In the genomic region with DNA sequence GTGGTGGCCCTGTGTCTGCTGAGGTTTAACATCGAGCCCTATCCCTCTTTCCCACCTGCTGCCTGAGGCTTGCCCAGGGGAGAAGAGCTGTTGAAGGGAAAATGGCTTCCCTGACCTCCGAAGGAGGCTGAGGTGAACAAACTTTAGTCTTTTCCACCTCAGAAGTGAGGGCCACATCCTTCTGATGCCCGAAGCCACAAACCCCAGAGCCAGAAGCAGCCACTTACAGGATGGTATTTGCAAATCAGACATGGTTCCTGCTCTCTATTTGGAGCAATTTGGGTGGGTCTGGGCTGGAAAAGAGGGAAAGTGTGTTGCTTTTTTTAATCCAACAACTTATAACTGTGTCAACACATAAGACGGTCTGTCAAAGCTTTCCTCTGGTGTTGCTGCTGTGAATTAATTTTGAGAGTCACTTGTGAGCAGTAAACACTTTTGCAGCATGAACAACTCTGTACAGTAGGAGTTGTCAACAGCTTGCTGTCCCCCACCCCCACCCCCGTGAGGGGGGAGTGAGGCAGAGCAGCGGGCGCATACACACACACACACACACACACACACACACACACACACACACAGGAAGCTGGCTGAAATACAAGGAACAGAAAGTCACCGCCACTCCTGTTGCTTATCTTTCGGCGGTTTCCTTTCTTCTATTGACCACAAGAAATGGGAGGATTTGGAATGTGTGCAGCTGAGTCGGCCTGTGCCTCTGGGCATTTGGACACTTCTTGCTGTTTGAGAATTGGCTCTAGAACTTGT, we compare ENCODE assay signal across 8 mouse cellular contexts.
DNase-seq lines count a peak whose midpoint lies in the region; ATAC-seq and TF ChIP-seq lines count a peak whose summit lies in the region.

No protein-coding gene starts in this region.

- H3K9ac ChIP-seq in kidney, embryonic 14.5 days (ENCODE audit: low read depth, low read length) = no peak overlapping the region
- no peak overlapping the region for H3K9ac ChIP-seq in CH12.LX (ENCODE audit: insufficient read depth, low read depth)
- H3K9ac ChIP-seq in embryonic facial prominence, embryonic 13.5 days = no peak overlapping the region

- WGBS in kidney, embryonic 14.5 days = 45% methylated on average over 11 of the region's 11 CpGs
- 26% methylated on average over 11 of the region's 11 CpGs for WGBS in embryonic facial prominence, embryonic 13.5 days

- TF ChIP-seq CTCF in CH12.LX (conservative IDR thresholded peaks at IDR 0.05 in 1 of 2, IDR thresholded peaks at IDR 0.05 in 1 of 2; ENCODE audit: low read depth in 2 of 2, low read length in 2 of 2) = no peak

- no peaks in the 10 kb centered on the region for H3K79me2 ChIP-seq in CH12.LX (replicated peaks; ENCODE audit: control insufficient read depth, extremely low read depth, insufficient read depth, poor library complexity, severe bottlenecking)

- H3K27ac ChIP-seq in kidney, embryonic 14.5 days (ENCODE audit: low read depth, low read length) = no peak overlapping the region
- H3K27ac ChIP-seq in CH12.LX (ENCODE audit: insufficient read depth, low read depth) = no peak overlapping the region
- H3K27ac ChIP-seq in embryonic facial prominence, embryonic 13.5 days = peak overlapping the region; percentile 62; the same call in 1 of the 2 replicates

- TF ChIP-seq RAD21 in CH12.LX (IDR thresholded peaks at IDR 0.05; ENCODE audit: low read depth, low read length) = no peak

- H3K4me2 ChIP-seq in kidney, embryonic 14.5 days (replicated peaks; ENCODE audit: low read depth, low read length) = no peak overlapping the region
- H3K4me2 ChIP-seq in CH12.LX (ENCODE audit: insufficient read depth, low read depth, poor library complexity, severe bottlenecking) = peak overlapping the region; percentile 21; the same call in 1 of the 2 replicates
- H3K4me2 ChIP-seq in embryonic facial prominence, embryonic 13.5 days = peak overlapping the region; percentile 14; the same call in 1 of the 2 replicates

- no peaks in the 10 kb centered on the region for H3K9me3 ChIP-seq in kidney, embryonic 14.5 days (ENCODE audit: control insufficient read depth, low read length)
- H3K9me3 ChIP-seq in CH12.LX (replicated peaks; ENCODE audit: low read length) = no peaks in the 10 kb centered on the region
- no peaks in the 10 kb centered on the region for H3K9me3 ChIP-seq in embryonic facial prominence, embryonic 13.5 days

- in situ Hi-C loops in CH12.LX (cut with MboI; ENCODE audit: low pct_ligation_motif_present, low pct_unique_long_range_greater_than_20kb, low sequenced_read_pairs) = no loop called here

- intact Hi-C loops in heart, postnatal 14 days (cut with DNase I) = loop anchor here (2.0 to 10.0 kb wide), 4 partner anchors 85 to 333 kb away; a partner anchor contains a TSS

- no peak for TF ChIP-seq EP300 in CH12.LX (IDR thresholded peaks at IDR 0.05; ENCODE audit: low read length)

- no peaks in the 10 kb centered on the region for H3K36me3 ChIP-seq in kidney, embryonic 14.5 days (ENCODE audit: control insufficient read depth, insufficient read depth, low read length)
- H3K36me3 ChIP-seq in CH12.LX (replicated peaks in 1 of 2; ENCODE audit: control insufficient read depth in 1 of 2, insufficient read depth in 1 of 2, low read length in 1 of 2) = no peaks in the 10 kb centered on the region
- H3K36me3 ChIP-seq in embryonic facial prominence, embryonic 13.5 days = no peaks in the 10 kb centered on the region

- H3K27me3 ChIP-seq in kidney, embryonic 14.5 days (ENCODE audit: control insufficient read depth, insufficient read depth, low read length) = no peaks in the 10 kb centered on the region
- peaks cover 2% of the 10 kb centered on the region for H3K27me3 ChIP-seq in CH12.LX (replicated peaks)
- no peaks in the 10 kb centered on the region for H3K27me3 ChIP-seq in embryonic facial prominence, embryonic 13.5 days

- dilution Hi-C loops in CH12.LX (cut with MboI; ENCODE audit: extremely low pct_ligation_motif_present, extremely low pct_unique_long_range_greater_than_20kb, low sequenced_read_pairs) = no loop called here

- DNase-seq in kidney, adult 11 months = peak; percentile 40
- DNase-seq in CH12.LX (ENCODE audit: extremely low read depth) (no peak), liver (peak; percentile 61)
- DNase-seq in heart, postnatal 14 days = peak; percentile 78 to 79
- DNase-seq in ovary, adult 18-20 months (ENCODE audit: low spot score) = peak; percentile 49

- H3K4me3 ChIP-seq in kidney, embryonic 14.5 days (ENCODE audit: low read length) = no peak overlapping the region
- H3K4me3 ChIP-seq in CH12.LX (replicated peaks in 1 of 3; ENCODE audit: low read depth in 2 of 3, low read length in 2 of 3, poor library complexity in 1 of 3) = no peak overlapping the region
- no peak overlapping the region for H3K4me3 ChIP-seq in embryonic facial prominence, embryonic 13.5 days

- no peak for ATAC-seq in kidney, embryonic 14.5 days (ENCODE audit: low FRiP score, low TSS enrichment)
- ATAC-seq in embryonic facial prominence, embryonic 13.5 days (ENCODE audit: insufficient number of reproducible peaks, insufficient read depth, low FRiP score, low TSS enrichment, low read depth) = no peak
- no peak for ATAC-seq in erythroid progenitor cell, adult 5-6 weeks (replicated peaks; ENCODE audit: low FRiP score, poor library complexity, severe bottlenecking)

- peaks cover 19% of the 10 kb centered on the region; the same call in 1 of the 2 replicates for H3K4me1 ChIP-seq in kidney, embryonic 14.5 days (ENCODE audit: control insufficient read depth, insufficient read depth, low read length)
- H3K4me1 ChIP-seq in CH12.LX (ENCODE audit: control insufficient read depth in 1 of 2, insufficient read depth in 2 of 2) = peaks cover 10 to 30% of the 10 kb centered on the region in 2 experiments; a peak in 3 of 4 replicates
- peaks cover 45% of the 10 kb centered on the region for H3K4me1 ChIP-seq in embryonic facial prominence, embryonic 13.5 days

- TF ChIP-seq POLR2A in CH12.LX (IDR thresholded peaks at IDR 0.05; ENCODE audit: low read depth, low read length) = no peak

TF ChIP-seq in CH12.LX, 34 proteins besides CTCF, POLR2A, EP300 and RAD21:
- TF ChIP-seq ZKSCAN1 (IDR thresholded peaks at IDR 0.05; ENCODE audit: borderline replicate concordance, low read depth, low read length) (no peak), TBP (conservative IDR thresholded peaks at IDR 0.05; ENCODE audit: low read depth, low read length) (no peak), GABPA (IDR thresholded peaks at IDR 0.05; ENCODE audit: insufficient replicate concordance, low read depth, low read length) (no peak), ZC3H11A (IDR thresholded peaks at IDR 0.05; ENCODE audit: low read depth, low read length) (no peak), IRF4 (IDR thresholded peaks at IDR 0.05; ENCODE audit: low read depth, low read length) (no peak), USF2 (conservative IDR thresholded peaks at IDR 0.05; ENCODE audit: low read depth, low read length) (no peak), ZNF384 (IDR thresholded peaks at IDR 0.05; ENCODE audit: low read depth, low read length) (no peak), MAX (IDR thresholded peaks at IDR 0.05; ENCODE audit: low read length) (no peak), ZMIZ1 (IDR thresholded peaks at IDR 0.05; ENCODE audit: low read depth, low read length) (no peak), PAX5 (IDR thresholded peaks at IDR 0.05; ENCODE audit: low read length) (no peak), E2F4 (IDR thresholded peaks at IDR 0.05; ENCODE audit: insufficient replicate concordance, low read depth, low read length) (no peak)
